Mouse (Mus musculus) thymus, adult 18-20 months (tissue): ENCODE results near the gene Gm5142.
A peak's percentile ranks its signal among the peaks of the same experiment; 100 is the strongest.

Source experiments
- DNase-seq, 2 experiments: peaks; one replicate each; pipeline ENCODE4 v3.0.0; 2022; ENCODE audit warnings: mixed read lengths in 2 of 2

Gm5142 gene

DNA sequence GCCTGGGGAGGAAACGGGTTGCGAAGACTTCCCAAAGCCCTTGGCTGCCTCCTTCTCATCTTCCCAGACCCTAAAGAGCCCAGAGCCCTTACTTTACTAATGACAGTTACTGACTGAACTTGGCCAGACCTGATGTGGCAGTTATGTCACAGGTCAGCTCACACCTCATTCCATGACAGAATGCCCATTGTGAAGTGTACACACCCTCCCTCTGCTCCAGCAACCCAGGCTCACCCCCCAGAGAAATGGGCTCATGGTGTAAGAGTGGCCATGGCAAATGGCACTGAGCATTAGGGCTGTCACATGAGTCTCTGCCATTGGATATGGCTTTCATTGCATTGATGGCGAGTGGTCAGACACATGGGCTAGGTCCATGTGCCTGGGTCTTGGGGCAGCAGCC, at the start of gene Gm5142:
Gene Gm5142 (minus strand): TSS at position 101 of the 400 bp plus-strand sequence.
- no peak for DNase-seq

DNA sequence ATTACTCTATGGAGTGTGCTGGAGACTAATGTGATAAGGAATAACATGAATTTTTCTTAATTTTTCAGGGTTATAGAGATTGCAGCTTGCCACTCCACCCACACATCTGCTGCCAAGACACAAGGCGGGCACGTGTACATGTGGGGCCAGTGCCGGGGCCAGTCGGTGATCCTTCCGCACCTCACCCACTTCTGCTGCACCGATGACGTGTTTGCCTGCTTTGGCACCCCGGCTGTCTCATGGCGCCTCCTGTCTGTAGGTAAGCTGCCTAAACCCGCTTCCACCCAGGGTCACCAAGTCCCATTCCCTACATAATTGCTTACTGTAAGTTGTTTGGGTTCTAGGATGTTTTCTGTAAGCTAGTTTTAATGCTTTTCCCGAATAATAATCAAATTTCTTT, 47.7 kb upstream of the Gm5142 start:
- no peak for DNase-seq

DNA sequence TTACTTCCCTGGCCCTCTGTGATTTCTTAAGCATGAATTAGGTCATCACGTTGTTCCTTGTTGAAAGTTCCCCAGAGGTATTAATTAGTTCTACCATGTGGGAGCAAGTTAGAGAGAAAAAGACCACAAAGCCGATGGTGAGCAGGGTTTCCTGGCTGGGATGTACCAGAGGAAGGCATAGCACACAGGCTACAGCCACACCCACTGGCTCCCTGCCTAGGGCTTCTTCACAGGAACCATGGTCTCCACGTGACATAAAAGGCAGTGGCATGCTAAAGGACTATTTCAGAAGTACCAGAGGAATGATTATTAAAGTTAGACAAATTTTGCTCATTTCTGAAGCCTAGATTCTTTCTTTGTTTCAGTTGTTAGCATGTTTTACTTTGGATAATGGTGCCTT, 40.7 kb upstream of the Gm5142 start:
- DNase-seq, result no peak

DNA sequence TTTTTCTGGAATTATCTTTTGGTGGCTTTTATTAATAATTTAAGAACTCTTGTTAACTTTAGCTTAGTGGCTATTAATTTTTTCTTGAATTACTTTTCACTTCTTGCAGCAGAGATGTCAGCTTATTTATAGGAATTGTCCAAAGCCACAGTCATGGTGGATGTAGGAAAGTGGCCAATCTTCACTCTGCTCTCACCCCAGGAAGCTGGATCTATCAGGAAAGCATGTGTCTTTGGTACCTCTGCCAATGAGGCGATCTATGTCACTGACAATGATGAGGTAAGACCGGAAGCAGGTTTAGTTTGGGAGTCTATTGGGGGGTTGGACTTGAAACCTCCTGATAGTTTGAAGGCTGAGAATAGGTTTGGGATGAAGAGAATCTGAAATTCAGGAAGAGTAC, 31.3 kb upstream of the Gm5142 start:
- DNase-seq, result no peak

DNA sequence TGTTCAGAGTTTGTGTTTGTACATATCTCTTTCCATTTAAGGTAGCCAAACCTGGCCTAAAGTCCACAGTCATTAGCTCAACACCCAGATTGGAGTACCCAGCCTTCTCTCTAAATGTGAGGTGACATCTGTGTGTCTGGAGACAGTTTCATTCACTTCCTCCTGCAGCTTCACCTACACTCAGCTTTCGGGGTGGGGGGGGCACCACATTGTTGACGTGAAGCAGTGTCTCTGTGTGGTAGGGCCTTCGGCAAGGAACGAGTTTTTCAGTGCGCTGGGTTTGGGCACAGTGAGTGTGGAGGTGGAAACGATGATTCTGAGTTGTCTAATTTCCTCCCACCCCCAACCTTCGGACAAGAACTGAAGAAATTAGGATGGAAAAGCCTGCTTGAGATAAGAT, 30.5 kb upstream of the Gm5142 start:
- DNase-seq, result no peak

DNA sequence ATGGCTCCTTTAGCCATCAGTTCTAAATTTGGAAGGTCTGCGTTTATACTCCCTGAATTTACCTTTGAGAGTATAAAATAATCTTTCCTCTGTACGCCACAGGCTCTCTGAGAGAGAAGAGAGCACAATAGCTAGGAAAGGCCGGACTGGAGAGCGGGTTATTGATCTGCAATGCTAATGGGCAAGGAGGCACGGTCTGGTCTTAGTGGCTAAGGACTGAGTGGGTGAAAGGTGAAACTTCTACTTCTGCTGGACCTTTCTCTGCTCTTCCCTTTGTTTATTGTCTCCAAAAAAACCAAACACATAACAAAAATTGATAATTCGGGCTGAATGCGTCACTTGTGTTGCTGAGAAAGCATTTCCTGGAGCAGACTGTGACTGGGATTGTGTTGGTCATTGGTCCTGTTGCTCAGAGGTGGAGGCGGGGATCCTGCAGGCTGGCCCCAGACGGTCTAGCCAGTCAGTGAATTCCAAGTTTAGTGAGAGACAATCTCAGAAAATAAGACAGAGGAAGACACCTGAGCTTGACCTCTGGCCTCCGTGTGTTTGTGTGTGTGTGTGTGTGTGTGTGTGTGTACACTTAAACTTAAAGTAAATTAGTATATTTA, 27.5 kb upstream of the Gm5142 start:
- DNase-seq, result no peak

DNA sequence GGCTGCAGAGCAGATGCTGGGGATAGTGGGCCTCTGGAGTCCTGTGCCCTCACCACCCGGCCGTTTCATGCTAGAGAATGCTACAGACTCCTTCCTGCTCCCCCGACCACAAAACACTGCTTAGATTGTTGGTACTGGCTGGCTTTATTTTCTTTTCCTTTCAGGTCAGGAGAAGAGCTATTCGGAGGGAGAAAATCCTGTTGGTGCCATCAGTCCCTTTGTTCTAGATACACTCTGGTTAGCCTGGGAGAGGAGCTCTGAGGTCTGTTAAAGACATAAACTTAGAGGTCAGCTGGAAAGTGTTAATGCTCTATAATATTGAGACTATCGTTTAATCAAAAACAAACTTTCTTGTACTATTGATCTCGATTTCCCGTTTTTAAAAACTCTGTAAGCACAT, 26.9 kb upstream of the Gm5142 start:
- no peak for DNase-seq

DNA sequence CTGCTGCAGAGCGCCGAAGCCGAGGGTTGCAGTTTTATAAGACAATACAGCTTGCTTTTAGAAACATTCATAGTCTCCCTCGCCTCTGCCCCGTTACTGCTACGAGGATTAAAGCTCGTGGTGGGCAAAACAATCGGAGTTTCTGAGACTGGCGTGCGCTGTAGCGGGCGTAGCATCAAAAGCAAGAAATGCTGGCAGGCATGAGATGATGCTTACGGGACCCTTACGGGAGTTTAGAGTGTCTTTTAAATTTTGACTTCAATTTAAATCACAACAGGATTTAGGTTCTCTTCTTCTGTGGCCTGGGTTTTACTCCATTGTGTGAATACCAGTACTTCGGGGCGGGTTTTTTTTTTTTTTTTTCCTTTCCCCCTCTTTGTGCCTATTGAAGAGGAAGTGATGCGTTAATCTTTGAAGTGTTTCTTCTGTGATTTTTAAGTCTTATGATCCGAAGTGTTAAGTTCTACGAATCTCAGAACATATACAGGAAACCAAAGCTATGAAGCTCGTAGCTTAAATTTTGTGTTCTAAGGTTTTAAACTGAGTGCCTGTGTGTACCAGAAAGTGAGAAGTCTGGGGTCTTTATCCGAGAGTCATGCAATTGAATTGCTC, 23.2 kb upstream of the Gm5142 start:
- DNase-seq, result no peak

DNA sequence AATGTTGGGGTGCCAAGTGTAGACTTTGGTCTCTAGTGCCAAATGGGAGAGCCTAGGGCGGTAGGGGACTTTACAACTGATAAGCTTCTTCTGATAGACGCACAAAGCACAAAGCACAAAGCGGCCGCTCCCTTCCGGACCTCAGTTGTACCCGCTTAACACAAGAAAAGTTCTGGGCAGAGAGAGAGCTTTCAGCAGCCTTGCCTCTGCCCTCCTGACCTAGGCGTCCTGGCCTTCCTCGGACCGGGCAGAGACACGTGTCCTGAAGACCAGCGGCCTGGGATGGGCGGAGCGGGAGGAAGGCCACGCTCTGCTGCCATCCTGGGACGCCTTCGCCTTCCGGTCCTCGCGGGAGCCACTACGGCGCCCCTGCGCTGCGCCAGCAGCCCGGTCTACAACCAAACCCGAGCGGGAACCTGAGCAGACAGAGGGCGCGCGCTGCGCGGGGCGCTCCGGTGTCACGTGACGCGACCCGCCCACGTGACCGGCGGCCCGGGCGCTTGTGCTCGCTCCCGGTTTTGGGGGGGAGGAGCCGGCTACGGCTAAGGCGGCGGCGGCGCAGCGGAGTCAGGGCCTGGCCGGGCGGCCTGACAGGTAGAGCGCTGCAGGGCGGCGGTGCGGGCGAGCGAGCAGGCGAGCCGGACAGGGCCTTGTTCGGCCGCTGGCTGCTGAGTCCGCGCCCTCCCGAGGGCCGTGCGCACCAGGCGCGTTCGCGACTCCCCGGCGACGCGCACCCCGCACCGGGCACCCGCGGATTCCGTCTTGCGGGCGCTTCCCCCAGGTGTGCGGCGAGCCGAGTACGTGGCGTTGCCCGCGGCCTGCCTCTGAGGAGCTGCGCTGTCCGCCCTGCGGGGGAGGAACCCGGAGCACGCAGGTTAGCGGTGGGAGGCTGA, 22.4 kb upstream of the Gm5142 start, which contains the start of gene Rcbtb1:
Gene Rcbtb1 (plus strand): TSS at position 499 of the 893 bp plus-strand sequence.
- DNase-seq, result peak; percentile 92 to 93

DNA sequence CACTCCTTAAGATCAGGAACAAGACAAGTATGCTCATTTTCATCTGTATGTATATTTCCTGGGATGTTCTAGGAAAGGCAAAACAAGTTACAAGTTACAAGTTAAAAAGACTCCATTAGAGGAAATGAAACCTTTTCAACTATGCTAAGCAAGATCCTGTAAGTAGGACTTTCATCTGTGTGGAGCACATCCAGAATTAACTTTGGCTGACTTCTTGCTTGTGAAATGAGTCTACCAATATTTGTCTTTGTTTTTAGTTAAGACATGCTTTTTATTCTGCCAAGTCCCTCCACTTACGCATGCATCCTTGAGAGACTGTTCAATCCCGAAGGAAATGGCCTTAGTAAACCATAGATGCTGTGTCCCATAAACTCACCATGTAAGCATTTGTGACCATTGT, 7.6 kb upstream of the Gm5142 start:
- no peak for DNase-seq

DNA sequence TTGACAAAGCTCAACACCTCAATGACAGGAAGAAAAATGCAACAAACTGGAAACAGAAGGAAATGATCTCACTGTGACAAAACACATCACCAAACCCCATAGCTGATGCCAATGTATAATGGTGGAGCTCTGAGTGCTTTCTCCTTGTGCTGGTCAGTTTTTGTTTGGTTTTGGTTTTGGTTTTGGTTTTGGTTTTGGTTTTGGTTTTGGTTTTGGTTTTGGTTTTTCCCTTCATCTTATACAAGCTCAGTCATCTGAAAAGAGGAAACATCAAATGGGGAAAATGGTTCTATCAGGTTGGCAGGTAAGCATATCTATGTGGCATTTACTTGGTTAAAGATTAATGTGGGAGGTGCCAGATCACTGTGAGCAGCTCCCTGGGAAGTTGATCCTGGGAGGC, 7.0 kb upstream of the Gm5142 start:
- DNase-seq, result no peak

DNA sequence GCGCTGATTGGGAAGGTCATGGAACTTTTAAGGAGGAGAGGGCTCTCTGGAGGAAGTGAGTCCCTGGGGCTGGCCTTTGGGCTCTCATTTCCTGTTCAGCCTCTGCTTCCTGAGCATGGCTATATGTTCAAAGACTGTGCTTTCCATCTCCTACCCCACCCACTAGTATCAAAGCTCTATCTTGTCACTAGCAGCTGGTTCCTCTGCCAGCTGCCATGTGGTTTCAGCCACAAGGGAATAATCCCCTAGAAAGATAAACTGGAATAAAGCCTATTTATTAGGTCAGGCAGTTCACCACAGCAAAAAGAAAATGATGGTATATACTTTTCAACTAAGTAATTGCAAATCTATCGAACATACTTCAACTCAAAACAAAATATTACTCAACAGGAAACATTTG, 4.2 kb upstream of the Gm5142 start:
- no peak for DNase-seq

DNA sequence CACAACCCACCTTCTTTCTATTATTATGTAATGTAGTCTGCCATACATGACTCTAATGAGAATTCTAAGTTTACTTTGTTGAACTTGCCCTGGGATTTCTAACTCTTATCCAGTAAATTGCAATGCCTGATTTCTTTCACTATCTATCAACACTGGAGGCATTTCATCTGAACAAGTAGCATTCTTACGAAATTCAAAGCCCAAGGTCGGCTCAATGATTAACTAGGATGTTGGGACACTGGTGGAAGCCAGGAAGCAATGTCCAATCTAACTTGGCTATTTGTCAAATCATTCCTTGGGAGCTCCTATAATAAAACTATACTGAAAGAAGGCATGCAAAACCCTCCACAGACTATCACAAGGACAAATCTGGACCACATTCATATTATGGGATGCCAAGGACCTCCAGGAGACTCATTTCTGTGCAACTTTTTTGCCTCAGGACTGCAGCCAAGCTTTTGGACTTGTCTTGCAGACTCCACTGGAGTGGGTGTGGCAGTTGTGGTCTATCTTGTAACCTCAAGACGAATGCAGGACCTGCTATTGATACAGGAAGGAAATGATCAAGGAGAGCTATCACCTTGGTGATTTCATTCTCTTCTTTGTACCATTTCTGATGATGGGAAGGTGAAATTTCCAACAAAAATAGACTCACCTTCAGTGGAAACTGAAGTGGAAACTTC, 21.4 kb downstream of the Gm5142 start:
- DNase-seq, result no peak

DNA sequence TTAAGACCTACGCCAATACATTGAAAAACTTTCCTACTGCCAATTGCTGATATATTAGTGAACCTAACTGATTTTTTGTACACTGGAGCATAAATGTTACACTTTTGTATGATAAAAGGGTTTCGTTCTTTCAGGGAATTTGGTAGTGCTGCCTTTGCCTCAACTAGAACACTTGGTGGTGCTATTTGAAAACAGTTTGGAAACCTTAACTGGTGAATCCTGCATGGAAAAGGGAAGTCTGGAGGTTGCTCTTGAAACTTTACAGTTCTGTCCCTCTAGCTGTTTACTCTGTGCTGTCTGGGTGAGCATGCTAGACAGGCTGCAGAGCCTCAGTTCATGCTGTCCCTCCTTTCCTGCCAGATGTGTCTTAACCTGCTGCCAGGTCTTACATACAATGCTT, 23.0 kb downstream of the Gm5142 start:
- DNase-seq, result no peak

DNA sequence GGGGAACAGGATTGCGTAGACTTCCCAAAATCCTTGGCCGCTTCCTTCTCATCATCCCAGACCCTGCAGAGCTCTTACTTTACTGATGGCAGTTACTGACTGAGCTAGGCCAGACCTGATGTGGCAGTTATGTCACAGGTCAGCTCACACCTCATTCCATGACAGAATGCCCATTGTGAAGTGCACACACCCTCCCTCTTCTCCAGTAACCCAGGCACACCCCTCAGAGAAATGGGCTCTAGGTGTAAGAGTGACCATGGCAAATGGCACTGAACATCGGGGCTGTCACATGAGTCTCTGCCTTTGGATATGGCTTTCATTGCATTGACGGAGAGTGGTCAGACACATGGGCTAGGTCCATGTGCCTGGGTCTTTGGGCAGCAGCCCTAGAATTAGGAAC, 35.8 kb downstream of the Gm5142 start, which contains the start of gene 1700129C05Rik:
Gene 1700129C05Rik (minus strand): TSS at position 101 of the 400 bp plus-strand sequence.
- DNase-seq, result no peak

DNA sequence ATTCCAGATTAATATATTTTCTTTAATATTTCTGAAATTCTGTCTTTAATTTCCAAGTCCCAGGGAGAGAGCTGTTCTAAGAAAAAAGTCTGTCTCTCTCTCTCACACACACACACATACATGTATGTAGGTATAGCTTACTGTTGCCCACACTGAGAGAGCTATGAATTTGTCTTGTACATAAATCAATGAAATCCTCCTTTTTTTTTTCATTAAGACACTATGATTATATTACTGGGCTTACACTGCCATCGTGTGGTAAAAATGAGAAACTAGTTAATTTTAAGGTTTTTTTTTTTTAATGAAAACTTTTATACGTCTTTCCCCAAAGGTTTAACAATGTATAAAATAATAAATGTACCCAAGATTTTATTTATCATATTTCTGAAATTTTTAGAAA, 64.3 kb downstream of the Gm5142 start:
- DNase-seq, result no peak
